In the genomic region with DNA sequence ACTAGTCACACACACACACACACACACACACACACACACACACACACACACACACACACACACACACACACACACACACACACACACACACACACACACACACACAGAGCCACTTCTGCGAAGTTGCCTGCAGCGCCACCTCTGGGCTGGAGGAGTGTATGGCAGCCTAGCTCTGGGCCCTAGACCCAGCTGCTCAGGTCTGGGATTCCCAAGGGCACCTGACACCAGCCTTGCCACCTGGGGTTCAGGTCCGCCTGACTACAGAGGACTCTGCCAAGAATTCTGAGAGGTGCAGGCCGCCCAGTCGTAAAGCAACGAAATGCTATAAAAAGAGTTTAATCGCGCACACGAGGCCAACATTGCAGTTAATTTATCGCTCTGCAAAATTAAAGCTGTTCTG, we compare ENCODE assay signal across 12 mouse cellular contexts.
A peak's percentile ranks its signal among the peaks of the same experiment; 100 is the strongest.
DNase-seq lines count a peak whose midpoint lies in the region; ATAC-seq and TF ChIP-seq lines count a peak whose summit lies in the region.
"Had no signal": no experiment of that assay in that cellular context is flagged by ENCODE, and none has a peak within 500 bp of the region (broad histone marks: within the 10 kb centered on the region; RNA-seq: fewer than 3 reads in every experiment).

No protein-coding gene starts in this region.

- WGBS in liver, postnatal 0 days (ENCODE audit: insufficient replicate concordance) = 88% methylated on average over 10 of the region's 10 CpGs
- 46% methylated on average over 9 of the region's 10 CpGs for WGBS in kidney, adult 2 months
- 83% methylated on average over 10 of the region's 10 CpGs for WGBS in olfactory bulb, adult 2 months

- no peak for TF ChIP-seq POLR2A in kidney, adult 2 months (IDR thresholded peaks at IDR 0.05; ENCODE audit: low read depth, low read length)
- no peak for TF ChIP-seq POLR2A in olfactory bulb, adult 2 months (IDR thresholded peaks at IDR 0.05; ENCODE audit: insufficient read depth, low read depth, low read length)

- TF ChIP-seq EP300 in liver, postnatal 0 days (IDR thresholded peaks at IDR 0.05; ENCODE audit: low read depth) = no peak

- H3K9me3 ChIP-seq in liver, postnatal 0 days (ENCODE audit: low read length) = no peaks in the 10 kb centered on the region
- H3K9me3 ChIP-seq: heart, embryonic 15.5 days; midbrain, embryonic 12.5 days had no signal

- no peaks in the 10 kb centered on the region for H3K36me3 ChIP-seq in liver, postnatal 0 days (replicated peaks; ENCODE audit: insufficient read depth, low read length)
- H3K36me3 ChIP-seq in kidney, adult 2 months (ENCODE audit: control insufficient read depth, insufficient read depth, low read length) = no peaks in the 10 kb centered on the region
- H3K36me3 ChIP-seq: heart, embryonic 15.5 days; midbrain, embryonic 12.5 days had no signal

- peak; percentile 43 for TF ChIP-seq CTCF in liver, postnatal 0 days (IDR thresholded peaks at IDR 0.05; ENCODE audit: low read depth)
- TF ChIP-seq CTCF in kidney, adult 2 months (conservative IDR thresholded peaks at IDR 0.05; ENCODE audit: insufficient read depth, insufficient read length, low read depth, low read length) = peak; percentile 55
- TF ChIP-seq CTCF in olfactory bulb, adult 2 months (IDR thresholded peaks at IDR 0.05; ENCODE audit: insufficient read depth, low read depth, low read length) = peak; percentile 48; the same call in 1 of the 2 replicates

- no peak overlapping the region for H3K9ac ChIP-seq in liver, postnatal 0 days (replicated peaks)
- H3K9ac ChIP-seq: heart, embryonic 15.5 days; midbrain, embryonic 12.5 days had no signal

- H3K4me3 ChIP-seq in liver, postnatal 0 days (ENCODE audit: low read depth, low read length) = no peak overlapping the region
- no peak overlapping the region for H3K4me3 ChIP-seq in kidney, adult 2 months (ENCODE audit: insufficient read depth, low read depth, low read length)
- no peak overlapping the region for H3K4me3 ChIP-seq in olfactory bulb, adult 2 months (ENCODE audit: insufficient read depth, low read depth, low read length)
- H3K4me3 ChIP-seq: erythroblast, embryonic 14.5 days; heart, embryonic 15.5 days; midbrain, embryonic 12.5 days had no signal

- intact Hi-C loops in left cerebral cortex, postnatal 14 days (cut with DNase I) = no loop called here

- no peak for ATAC-seq in liver, postnatal 0 days

- no peaks in the 10 kb centered on the region for H3K4me1 ChIP-seq in liver, postnatal 0 days (ENCODE audit: insufficient read depth)
- H3K4me1 ChIP-seq in kidney, adult 2 months (ENCODE audit: control insufficient read depth, insufficient read depth, low read length) = peaks cover 3% of the 10 kb centered on the region; the same call in 1 of the 2 replicates
- H3K4me1 ChIP-seq in olfactory bulb, adult 2 months (ENCODE audit: control insufficient read depth, insufficient read depth, low read length) = peaks cover 3% of the 10 kb centered on the region
- H3K4me1 ChIP-seq: heart, embryonic 15.5 days had no signal

- peak; percentile 32 to 73 for DNase-seq in cerebellum, postnatal 14 days
- DNase-seq in cerebellum, adult 11-12 months = no peak
- DNase-seq in liver, postnatal 0 days = no peak
- no peak for DNase-seq in liver
- peak; percentile 78 for DNase-seq in kidney, adult 2 months
- no peak for DNase-seq in left cerebral cortex, postnatal 14 days (ENCODE audit: low spot score in 2 of 2)
- no peak for DNase-seq in spleen, adult 12 weeks (ENCODE audit: low spot score)
- DNase-seq: right cerebral cortex, postnatal 25 days had no signal

- no peaks in the 10 kb centered on the region for H3K27me3 ChIP-seq in liver, postnatal 0 days (ENCODE audit: insufficient read depth, low read length)
- no peaks in the 10 kb centered on the region for H3K27me3 ChIP-seq in kidney, adult 2 months (replicated peaks; ENCODE audit: control insufficient read depth, insufficient read depth, low read length)
- H3K27me3 ChIP-seq: heart, embryonic 15.5 days had no signal

- H3K4me2 ChIP-seq in liver, postnatal 0 days (ENCODE audit: low read depth, low read length) = no peak overlapping the region
- H3K4me2 ChIP-seq: heart, embryonic 15.5 days; midbrain, embryonic 12.5 days had no signal

- no peak overlapping the region for H3K27ac ChIP-seq in liver, postnatal 0 days (ENCODE audit: low read depth)
- no peak overlapping the region for H3K27ac ChIP-seq in kidney, adult 2 months (ENCODE audit: insufficient read depth, low read depth, low read length)
- H3K27ac ChIP-seq in olfactory bulb, adult 2 months (ENCODE audit: insufficient read depth, low read depth, low read length) = no peak overlapping the region
- H3K27ac ChIP-seq: heart, embryonic 15.5 days; midbrain, embryonic 12.5 days had no signal

Comparison
In these comparisons a context has a peak if more than half of its experiments do, and no peak if none do; other contexts are left out.
1. DNase-seq: peak in cerebellum, postnatal 14 days (2 of 2) and kidney, adult 2 months (single experiment); none in cerebellum, adult 11-12 months (single experiment), liver, postnatal 0 days (single experiment), liver (single experiment), left cerebral cortex, postnatal 14 days (0 of 2) and spleen, adult 12 weeks (single experiment).
2. Peak in every context shown above with its lines, with median percentiles within 50 percentile points of each other: CTCF ChIP-seq.